Mouse (Mus musculus): ENCODE measurements around the gene Fmo6.

Gene Fmo6

GRCm38 (mm10) chr1:162937415-162937814, at the start of gene Fmo6:
TSS of gene Fmo6 (minus strand) at chr1:162937515.
- no peak for DNase-seq

- DNase-seq, result no peak
Observed at GRCm38 (mm10) chr1:162986777-162987176, 49.5 kb upstream of the Fmo6 start.

- DNase-seq, result no peak
Observed at GRCm38 (mm10) chr1:162986121-162986748, 48.9 kb upstream of the Fmo6 start.

GRCm38 (mm10) chr1:162984428-162984827, 47.1 kb upstream of the Fmo6 start, which contains the start of gene Fmo3:
TSS of gene Fmo3 (minus strand) at chr1:162984528.
- no peak for DNase-seq

GRCm38 (mm10) chr1:162963556-162963955, 26.2 kb upstream of the Fmo6 start:
- no peak for DNase-seq

GRCm38 (mm10) chr1:162957422-162957821, 20.1 kb upstream of the Fmo6 start:
- no peak for DNase-seq

- no peak for DNase-seq
Observed at GRCm38 (mm10) chr1:162953079-162953478, 15.8 kb upstream of the Fmo6 start.

GRCm38 (mm10) chr1:162949763-162950162, 12.4 kb upstream of the Fmo6 start:
- DNase-seq, result no peak

GRCm38 (mm10) chr1:162947934-162948333, 10.6 kb upstream of the Fmo6 start:
- no peak for DNase-seq

- DNase-seq, result peak; percentile 15
Observed at GRCm38 (mm10) chr1:162946837-162947558, 9.7 kb upstream of the Fmo6 start.

- DNase-seq, result no peak
Observed at GRCm38 (mm10) chr1:162943700-162944099, 6.4 kb upstream of the Fmo6 start.

- no peak for DNase-seq
Observed at GRCm38 (mm10) chr1:162938696-162939351, 1.5 kb upstream of the Fmo6 start.

- no peak for DNase-seq
Observed at GRCm38 (mm10) chr1:162937970-162938695, 818 bp upstream of the Fmo6 start.

- no peak for DNase-seq
Observed at GRCm38 (mm10) chr1:162934374-162935012, 2.8 kb downstream of the Fmo6 start.

- DNase-seq, result no peak
Observed at GRCm38 (mm10) chr1:162932386-162932785, 4.9 kb downstream of the Fmo6 start.

GRCm38 (mm10) chr1:162931880-162932279, 5.4 kb downstream of the Fmo6 start:
- DNase-seq, result no peak

GRCm38 (mm10) chr1:162931310-162931875, 5.9 kb downstream of the Fmo6 start:
- no peak for DNase-seq

GRCm38 (mm10) chr1:162930631-162931030, 6.7 kb downstream of the Fmo6 start:
- no peak for DNase-seq

- DNase-seq, result no peak
Observed at GRCm38 (mm10) chr1:162929146-162929545, 8.2 kb downstream of the Fmo6 start.

- DNase-seq, result no peak
Observed at GRCm38 (mm10) chr1:162925121-162925520, 12.2 kb downstream of the Fmo6 start.

GRCm38 (mm10) chr1:162916661-162917060, 20.7 kb downstream of the Fmo6 start:
- DNase-seq, result no peak

- DNase-seq, result no peak
Observed at GRCm38 (mm10) chr1:162914932-162915556, 22.3 kb downstream of the Fmo6 start.

All from retina, postnatal 1 day (tissue).